Mouse (Mus musculus) forebrain, postnatal 0 days (tissue): ENCODE results near the gene Odr4. TPM values are rescaled to one million over a fixed set of nuclear protein-coding genes. Genes with fewer than 3 reads are reported as not detected.

Source experiments
- ATAC-seq: fragments of 200-750 bp; cut with Nextera tagmentation; 2 replicates; pipeline ENCODE4 v1.8.0; 2017; ENCODE audit warnings: mild to moderate bottlenecking, moderate library complexity
- DNase-seq: peaks from one replicate; pipeline ENCODE4 v3.0.0-alpha.2; 2015
- H3K27ac ChIP-seq: fragments of 300-500 bp; sonication (generic); 2 replicates; pipeline ENCODE4 v1.5.1; 2014; ENCODE audit warnings: low read depth, mild to moderate bottlenecking, antibody characterized with exemption, low read length, moderate library complexity, mixed read lengths
- H3K27me3 ChIP-seq: fragments of 300-500 bp; sonication (generic); 2 replicates; pipeline ENCODE4 v1.6.1; 2014; ENCODE audit warnings: mild to moderate bottlenecking, low read length, mixed read lengths; ENCODE audit not compliant: insufficient read depth
- H3K36me3 ChIP-seq: fragments of 300-500 bp; sonication (generic); 2 replicates; pipeline ENCODE4 v1.6.1; 2014; ENCODE audit warnings: mild to moderate bottlenecking, moderate library complexity; ENCODE audit not compliant: insufficient read depth
- H3K4me1 ChIP-seq: fragments of 300-500 bp; sonication (generic); 2 replicates; pipeline ENCODE4 v1.6.1; 2014; ENCODE audit warnings: antibody characterized with exemption; ENCODE audit not compliant: insufficient read depth
- H3K4me2 ChIP-seq: fragments of 300-500 bp; sonication (generic); 2 replicates; pipeline ENCODE4 v1.6.1; 2014; ENCODE audit warnings: low read depth, mild to moderate bottlenecking, moderate library complexity
- H3K4me3 ChIP-seq: fragments of 300-500 bp; sonication (generic); 2 replicates; pipeline ENCODE4 v1.5.1; 2014; ENCODE audit warnings: low read depth, low read length, mixed read lengths
- H3K9ac ChIP-seq: fragments of 300-500 bp; sonication (generic); 2 replicates; pipeline ENCODE4 v1.6.1; 2014; ENCODE audit warnings: mild to moderate bottlenecking
- H3K9me3 ChIP-seq: fragments of 300-500 bp; sonication (generic); 2 replicates; pipeline ENCODE4 v1.6.1; 2016; ENCODE audit warnings: low read length
- CTCF ChIP-seq: sonication (generic); IDR thresholded peaks from 2 replicates; pipeline ENCODE4 v1.5.1; 2016; ENCODE audit warnings: antibody characterized with exemption, control low read depth, low read depth
- WGBS: fragments of 180-500 bp; shearing (Covaris S2); extraction: QIAGEN DNeasy Blood & Tissue Kit; methylation state at CpG from one replicate; pipeline ENCODE4 v1.1.7; 2014; 5-methylcytosine and 5-hydroxymethylcytosine counted together
- polyA plus RNA-seq: library from polyadenylated mRNA; unstranded; fragments of >200 nt; fragmentation: Nextera tagmentation; extraction: Ambion mirVana; gene quantifications from 2 replicates; pipeline ENCODE4 v1.2.1, GENCODE M21; 2015
- total RNA-seq: library from RNA; depleted of rRNA; stranded (reverse); fragments of >200 nt; gene quantifications from 2 replicates; pipeline ENCODE4 v1.2.3, GENCODE M21; 2014

Gene Odr4
- total and polyA plus RNA-seq, 2 experiments from 2014 or later: 41.3 to 54.7 TPM

- DNase-seq: no peak
- WGBS: 96% methylated on average over 6 of the region's 6 CpGs
- Histone ChIP-seq H3K4me1 (no peaks in the 10 kb centered on the region), H3K27me3 (no peaks in the 10 kb centered on the region), H3K4me3 (no peak overlapping the region), H3K9me3 (no peaks in the 10 kb centered on the region), H3K27ac (no peak overlapping the region), H3K36me3 (peaks cover 55% of the 10 kb centered on the region), H3K4me2 (no peak overlapping the region), H3K9ac (no peak overlapping the region)
- ATAC-seq: no peak
- no peak for TF ChIP-seq CTCF
Measured at GRCm38 (mm10) chr1:150409996-150410395, 17.1 kb upstream of the Odr4 start.

GRCm38 (mm10) chr1:150407285-150407684 is 14.4 kb upstream of the Odr4 start:
- Histone ChIP-seq H3K9ac (no peak overlapping the region), H3K4me3 (no peak overlapping the region), H3K27me3 (no peaks in the 10 kb centered on the region), H3K4me2 (no peak overlapping the region), H3K4me1 (no peaks in the 10 kb centered on the region), H3K36me3 (peaks cover 54% of the 10 kb centered on the region), H3K9me3 (no peaks in the 10 kb centered on the region), H3K27ac (no peak overlapping the region)
- no peak for TF ChIP-seq CTCF
- WGBS: 90% methylated on average over 9 of the region's 9 CpGs
- DNase-seq: no peak
- no peak for ATAC-seq

DNA sequence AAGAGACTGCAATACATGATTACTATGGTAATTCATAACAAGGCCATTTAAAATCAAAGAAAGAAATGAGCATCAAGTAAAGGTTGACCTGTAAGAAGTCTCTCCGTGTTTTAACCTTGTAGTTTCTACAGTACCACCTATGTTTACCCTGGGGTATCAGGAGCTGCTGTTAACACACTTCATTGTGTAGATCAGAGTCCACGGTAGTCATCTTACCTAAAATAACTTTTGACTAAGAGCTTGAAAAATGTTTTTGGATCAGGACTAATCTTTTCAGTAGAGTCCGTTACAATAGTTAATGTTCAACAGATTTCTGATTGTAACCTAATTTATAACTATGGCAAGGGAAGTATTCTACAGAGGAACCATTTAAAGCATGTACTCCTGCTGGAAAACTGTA is 11.7 kb upstream of the Odr4 start:
- Histone ChIP-seq H3K27me3 (no peaks in the 10 kb centered on the region), H3K4me3 (no peak overlapping the region), H3K9me3 (no peaks in the 10 kb centered on the region), H3K9ac (no peak overlapping the region), H3K4me1 (no peaks in the 10 kb centered on the region), H3K4me2 (no peak overlapping the region), H3K36me3 (peaks cover 43% of the 10 kb centered on the region), H3K27ac (no peak overlapping the region)
- TF ChIP-seq CTCF: no peak
- DNase-seq (no peak), ATAC-seq (no peak)
- WGBS: 97% methylated on average over 3 of the region's 3 CpGs

GRCm38 (mm10) chr1:150403914-150404313 is 11.0 kb upstream of the Odr4 start:
- no peak for ATAC-seq
- H3K36me3 ChIP-seq: peaks cover 41% of the 10 kb centered on the region
- H3K4me3 ChIP-seq: no peak overlapping the region
- H3K9ac ChIP-seq: no peak overlapping the region
- no peaks in the 10 kb centered on the region for H3K27me3 ChIP-seq
- H3K9me3 ChIP-seq: no peaks in the 10 kb centered on the region
- no peaks in the 10 kb centered on the region for H3K4me1 ChIP-seq
- no peak for DNase-seq
- WGBS: 94% methylated on average over 3 of the region's 3 CpGs
- no peak overlapping the region for H3K27ac ChIP-seq
- TF ChIP-seq CTCF: no peak
- no peak overlapping the region for H3K4me2 ChIP-seq

DNA sequence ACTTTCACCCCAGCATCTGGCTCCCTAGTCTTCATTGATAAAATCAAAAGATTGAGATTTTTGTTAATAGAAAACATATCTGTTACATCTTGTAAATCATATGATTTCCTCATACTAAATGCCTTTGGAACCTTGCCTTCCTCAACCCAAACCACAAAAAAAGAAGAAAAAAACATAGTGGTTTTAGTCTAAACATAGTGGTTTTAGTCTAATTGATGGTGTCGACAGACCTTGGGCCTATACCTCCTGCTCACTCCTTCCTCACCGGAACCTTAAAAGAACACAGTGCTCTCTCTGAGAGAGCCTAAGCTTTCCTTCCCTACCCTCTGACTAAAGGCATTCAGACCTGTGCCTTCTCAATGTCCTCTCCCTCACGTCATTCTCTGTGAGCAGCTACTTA is 3.1 kb upstream of the Odr4 start:
- H3K4me2 ChIP-seq: no peak overlapping the region
- no peak for ATAC-seq
- H3K27ac ChIP-seq: no peak overlapping the region
- H3K9ac ChIP-seq: no peak overlapping the region
- no peak for DNase-seq
- no peaks in the 10 kb centered on the region for H3K27me3 ChIP-seq
- H3K9me3 ChIP-seq: no peaks in the 10 kb centered on the region
- H3K36me3 ChIP-seq: peaks cover 24% of the 10 kb centered on the region
- 98% methylated on average over 3 of the region's 3 CpGs for WGBS
- peaks cover 10% of the 10 kb centered on the region for H3K4me1 ChIP-seq
- TF ChIP-seq CTCF: no peak
- no peak overlapping the region for H3K4me3 ChIP-seq

DNA sequence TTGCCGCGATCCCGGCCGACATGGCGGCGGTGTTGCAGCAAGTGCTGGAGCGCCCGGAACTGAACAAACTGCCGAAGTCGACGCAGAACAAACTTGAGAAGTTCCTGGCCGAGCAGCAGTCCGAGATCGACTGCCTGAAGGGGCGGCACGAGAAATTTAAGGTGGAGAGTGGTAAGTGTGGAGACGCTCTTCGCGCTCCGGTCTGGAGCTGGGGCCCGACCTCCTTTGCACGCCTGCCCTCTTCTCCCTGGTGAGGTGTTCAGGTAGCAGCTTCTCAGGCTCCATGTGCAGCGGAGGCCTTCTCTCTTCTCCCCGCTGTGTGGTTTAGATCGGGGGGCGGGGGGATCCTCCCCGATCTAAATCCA is 590 bp upstream of the Odr4 start:
- peak overlapping the region; percentile 73 for H3K9ac ChIP-seq
- H3K4me1 ChIP-seq: peaks cover 10% of the 10 kb centered on the region
- H3K9me3 ChIP-seq: no peaks in the 10 kb centered on the region
- H3K27me3 ChIP-seq: no peaks in the 10 kb centered on the region
- no peak for DNase-seq
- ATAC-seq: no peak
- H3K4me3 ChIP-seq: peak overlapping the region; percentile 62
- peak; percentile 27 for TF ChIP-seq CTCF
- peaks cover 19% of the 10 kb centered on the region for H3K36me3 ChIP-seq
- H3K27ac ChIP-seq: peak overlapping the region; percentile 64
- peak overlapping the region; percentile 62 for H3K4me2 ChIP-seq
- 2% methylated on average over 27 of the region's 27 CpGs for WGBS

GRCm38 (mm10) chr1:150391931-150392637 is 796 bp downstream of the Odr4 start:
- ATAC-seq: peak; percentile 6

More at GRCm38 (mm10) chr1:150391931-150392637, 796 bp downstream of the Odr4 start:
- WGBS: 25% methylated on average over 11 of the region's 11 CpGs
- Histone ChIP-seq H3K4me3 (peak overlapping the region; percentile 62), H3K4me1 (peaks cover 10% of the 10 kb centered on the region), H3K4me2 (peak overlapping the region; percentile 50), H3K27ac (peak overlapping the region; percentile 97), H3K36me3 (peaks cover 23% of the 10 kb centered on the region), H3K9ac (peak overlapping the region; percentile 73), H3K27me3 (no peaks in the 10 kb centered on the region), H3K9me3 (no peaks in the 10 kb centered on the region)
- TF ChIP-seq CTCF: no peak
- DNase-seq: no peak
